Mouse (Mus musculus) brain, embryonic 14.5 days (tissue): ENCODE measurements around the gene Sema3g.

Experiments
- CTCF ChIP-seq: fragments of 200-500 bp; IDR thresholded peaks from 2 replicates; pipeline ENCODE4 v1.5.1; 2012; ENCODE audit warnings: inconsistent platforms, mild to moderate bottlenecking, moderate library complexity, borderline replicate concordance; ENCODE audit not compliant: insufficient read depth, insufficient read length; ENCODE audit errors: extremely low read depth
- POLR2A ChIP-seq: fragments of 200-500 bp; IDR thresholded peaks from 2 replicates; pipeline ENCODE4 v1.6.1; 2012; ENCODE audit warnings: mild to moderate bottlenecking, inconsistent platforms, borderline replicate concordance; ENCODE audit not compliant: poor library complexity, insufficient read depth, insufficient read length, severe bottlenecking; ENCODE audit errors: extremely low read depth

- TF ChIP-seq POLR2A (no peak), CTCF (no peak)
Measured at GRCm38 (mm10) chr14:31204844-31205243, 12.8 kb upstream of the Sema3g start.
